In the genomic region with DNA sequence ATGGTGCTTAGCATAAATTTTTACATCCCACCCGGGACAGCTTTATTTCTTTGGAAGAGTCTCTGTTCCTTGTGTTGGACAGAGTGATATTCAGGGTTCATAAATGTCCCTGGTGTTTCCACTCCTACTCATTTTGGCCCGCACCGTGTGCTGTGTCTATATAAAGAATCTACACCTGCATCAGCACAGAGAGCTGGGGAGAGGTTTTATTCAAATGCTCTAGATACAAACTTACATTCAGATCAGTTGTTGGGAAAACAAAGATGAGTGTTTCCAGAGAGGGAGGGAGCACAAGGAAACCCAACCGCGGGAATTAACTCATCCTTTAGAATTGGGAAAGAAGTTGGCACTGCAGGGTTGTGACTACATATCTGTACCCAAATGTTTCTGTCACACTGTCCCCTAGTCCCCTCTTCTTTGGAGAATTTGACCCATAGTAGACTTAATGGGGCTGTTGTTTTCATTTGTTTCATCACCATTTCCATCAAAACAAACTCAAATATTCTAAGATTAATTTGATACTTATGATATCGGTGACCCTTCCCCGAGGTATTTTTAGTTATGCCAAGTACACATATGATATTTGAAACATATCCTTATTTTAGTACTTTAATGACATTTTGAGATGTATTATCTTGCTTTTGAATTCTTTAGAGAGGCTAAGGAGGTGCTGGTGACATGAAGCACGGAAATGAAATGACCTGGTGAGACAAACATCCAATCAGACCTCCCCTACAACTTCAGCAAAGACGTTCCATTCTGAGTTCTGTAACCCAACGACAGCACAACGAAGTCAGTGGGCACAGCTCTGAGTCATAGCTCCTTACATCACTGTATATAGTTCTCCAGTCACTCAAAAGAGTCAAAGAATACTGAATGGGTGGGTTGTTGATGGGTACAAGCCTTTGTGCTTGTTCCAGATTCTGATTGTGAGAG, we compare ENCODE assay signal across 49 mouse cellular contexts. TPM values are rescaled to one million over a fixed set of nuclear protein-coding genes. Genes with fewer than 3 reads are reported as not detected.
"Had no signal": no experiment of that assay in that cellular context is flagged by ENCODE, and none has a peak within 500 bp of the region (broad histone marks: within the 10 kb centered on the region; RNA-seq: fewer than 3 reads in every experiment).

No protein-coding gene starts in this region.

- H3K4me1 ChIP-seq: heart, embryonic 10.5 days; heart, embryonic 13.5 days; heart, embryonic 15.5 days; hindbrain, embryonic 10.5 days; hindbrain, embryonic 12.5 days; hindbrain, embryonic 13.5 days; hindbrain, embryonic 15.5 days; intestine, embryonic 15.5 days; kidney, embryonic 15.5 days had no signal

- H3K4me3 ChIP-seq: heart, embryonic 10.5 days; heart, embryonic 12.5 days; heart, embryonic 13.5 days; heart, embryonic 15.5 days; hindbrain, embryonic 10.5 days; hindbrain, embryonic 12.5 days; hindbrain, embryonic 13.5 days; hindbrain, embryonic 15.5 days; intestine, embryonic 15.5 days; kidney, embryonic 15.5 days; layer of hippocampus, adult 2 months had no signal

- H3K4me2 ChIP-seq: heart, embryonic 11.5 days; heart, embryonic 12.5 days; heart, embryonic 13.5 days; heart, embryonic 15.5 days; hindbrain, embryonic 12.5 days; hindbrain, embryonic 13.5 days; hindbrain, embryonic 14.5 days; hindbrain, embryonic 15.5 days; intestine, embryonic 15.5 days; kidney, embryonic 15.5 days had no signal

- H3K27ac ChIP-seq: heart, embryonic 10.5 days; heart, embryonic 13.5 days; heart, embryonic 15.5 days; hindbrain, embryonic 10.5 days; hindbrain, embryonic 12.5 days; hindbrain, embryonic 13.5 days; hindbrain, embryonic 14.5 days; hindbrain, embryonic 15.5 days; hindbrain, postnatal 0 days; intestine, embryonic 15.5 days; kidney, embryonic 15.5 days; kidney, postnatal 0 days; layer of hippocampus, adult 2 months had no signal

- DNase-seq: heart, postnatal 10 days; heart, postnatal 14 days; heart, postnatal 36 days; heart, postnatal 4 days; kidney, adult 11 months; kidney, adult 18-20 months; kidney, adult 2 months; kidney, adult 8-10 months; kidney, adult 9 months; kidney, postnatal 10 days; kidney, postnatal 14 days; kidney, postnatal 25 days; kidney, postnatal 36 days; kidney, postnatal 4 days; layer of hippocampus, adult 9-11 months; layer of hippocampus, postnatal 36 days had no signal

- ATAC-seq: hindbrain, embryonic 16.5 days; hindbrain, postnatal 0 days; inflammation-experienced regulatory T-cells, adult 6 months; intestine, embryonic 15.5 days; intestine, embryonic 16.5 days; intestine, postnatal 0 days had no signal

- H3K36me3 ChIP-seq: heart, embryonic 10.5 days; heart, embryonic 12.5 days; heart, embryonic 13.5 days; heart, embryonic 15.5 days; hindbrain, embryonic 10.5 days; hindbrain, embryonic 12.5 days; hindbrain, embryonic 13.5 days; hindbrain, embryonic 15.5 days; intestine, embryonic 15.5 days; kidney, embryonic 15.5 days had no signal

- H3K9me3 ChIP-seq: heart, embryonic 10.5 days; heart, embryonic 12.5 days; heart, embryonic 13.5 days; heart, embryonic 15.5 days; hindbrain, embryonic 10.5 days; hindbrain, embryonic 12.5 days; hindbrain, embryonic 13.5 days; hindbrain, embryonic 15.5 days; intestine, embryonic 15.5 days; kidney, embryonic 15.5 days had no signal

- H3K9ac ChIP-seq: heart, embryonic 12.5 days; heart, embryonic 13.5 days; heart, embryonic 15.5 days; hindbrain, embryonic 12.5 days; hindbrain, embryonic 13.5 days; hindbrain, embryonic 14.5 days; hindbrain, embryonic 15.5 days; intestine, embryonic 15.5 days; kidney, embryonic 15.5 days had no signal

- H3K27me3 ChIP-seq: heart, embryonic 12.5 days; heart, embryonic 13.5 days; heart, embryonic 15.5 days; hindbrain, embryonic 12.5 days; hindbrain, embryonic 13.5 days; hindbrain, embryonic 15.5 days; intestine, embryonic 15.5 days; kidney, embryonic 15.5 days had no signal

RNA-seq across cellular contexts. Expression of a gene that starts 1.8 kb away (rescaled TPM):
- total RNA-seq: heart, postnatal 10 days; heart, postnatal 14 days; heart, postnatal 25 days; heart, postnatal 36 days; heart, postnatal 4 days; hematopoietic stem cell, adult 5-6 weeks; hindbrain, postnatal 0 days; layer of hippocampus, adult 18-20 months; layer of hippocampus, adult 2 months; layer of hippocampus, adult 8-10 months; layer of hippocampus, postnatal 10 days; layer of hippocampus, postnatal 14 days; layer of hippocampus, postnatal 25 days; layer of hippocampus, postnatal 36 days; left cerebral cortex, adult 18-20 months had no signal
- polyA plus RNA-seq: heart, embryonic 10.5 days; heart, embryonic 11.5 days; heart, embryonic 12.5 days; heart, embryonic 13.5 days; heart, embryonic 14.5 days; heart, embryonic 15.5 days; heart, postnatal 0 days; hindbrain, embryonic 10.5 days; hindbrain, embryonic 11.5 days; hindbrain, embryonic 12.5 days; hindbrain, embryonic 13.5 days; hindbrain, embryonic 14.5 days; hindbrain, embryonic 15.5 days; hindbrain, embryonic 16.5 days; hindbrain, postnatal 0 days; intestine, embryonic 14.5 days; intestine, embryonic 15.5 days; intestine, embryonic 16.5 days; kidney, embryonic 14.5 days; kidney, embryonic 15.5 days; kidney, embryonic 16.5 days; kidney, postnatal 0 days had no signal
